Mouse (Mus musculus): ENCODE measurements around the gene Ubfd1. TPM values are rescaled to one million over a fixed set of nuclear protein-coding genes. Genes with fewer than 3 reads are reported as not detected.
A peak's percentile ranks its signal among the peaks of the same experiment; 100 is the strongest.

The Ubfd1 gene
- polyA plus RNA-seq, 1 experiment from 2014 or later = 110 TPM

DNA sequence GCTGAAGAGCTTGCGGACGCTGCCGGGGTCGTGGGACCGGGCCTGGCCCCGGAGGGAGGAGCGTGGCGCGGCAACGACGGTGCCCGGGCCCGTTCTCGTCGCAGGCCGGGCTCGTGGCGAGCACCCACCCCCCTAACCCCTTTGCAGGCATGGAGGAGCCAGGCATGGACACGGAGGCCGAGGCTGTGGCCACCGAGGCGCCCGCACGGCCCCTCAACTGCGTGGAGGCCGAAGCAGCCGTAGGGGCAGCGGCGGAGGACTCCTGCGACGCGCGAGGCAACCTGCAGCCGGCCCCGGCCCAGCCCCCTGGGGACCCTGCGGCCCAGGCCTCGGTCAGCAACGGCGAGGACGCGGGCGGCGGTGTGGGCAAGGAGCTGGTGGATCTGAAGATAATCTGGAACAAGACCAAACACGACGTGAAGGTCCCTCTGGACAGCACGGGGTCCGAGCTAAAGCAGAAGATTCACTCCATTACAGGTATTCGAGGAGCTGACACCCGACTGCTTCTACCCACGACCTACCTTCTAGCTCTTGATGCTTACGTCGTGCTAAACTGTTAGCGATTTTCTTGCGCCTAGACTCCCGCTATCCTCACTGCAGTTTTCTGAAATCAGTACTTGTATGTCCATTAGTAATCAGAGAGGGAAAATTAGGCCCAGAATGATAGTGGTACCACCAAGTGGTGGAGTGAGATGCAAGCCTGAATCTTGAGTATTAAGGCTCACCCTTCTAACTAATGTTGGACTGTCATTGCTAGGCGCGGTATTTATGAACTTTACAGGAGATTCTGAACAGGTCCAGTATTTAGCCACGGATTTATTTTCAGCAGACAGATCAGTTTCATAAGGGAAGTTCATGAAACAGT lies 774 bp downstream of the Ubfd1 start:
- Histone ChIP-seq H3K36me3 (ENCODE audit: control insufficient read depth, insufficient read depth, low read length) (peaks cover 4% of the 10 kb centered on the region), H3K27ac (ENCODE audit: low read depth, low read length) (peak overlapping the region; percentile 89), H3K27me3 (ENCODE audit: control insufficient read depth, insufficient read depth, low read length) (no peaks in the 10 kb centered on the region), H3K9ac (ENCODE audit: low read length) (peak overlapping the region; percentile 98), H3K9me3 (ENCODE audit: control insufficient read depth, low read length) (no peaks in the 10 kb centered on the region), H3K4me1 (ENCODE audit: control insufficient read depth, insufficient read depth, low read length) (peaks cover 13% of the 10 kb centered on the region), H3K4me3 (ENCODE audit: low read depth, low read length) (peak overlapping the region; percentile 100), H3K4me2 (ENCODE audit: low read depth) (peak overlapping the region; percentile 82)
- 2% methylated on average over 50 of the region's 58 CpGs for WGBS
- ATAC-seq (ENCODE audit: insufficient read depth, low FRiP score, low TSS enrichment) = peak; percentile 46
- peak; percentile 33 for DNase-seq (ENCODE audit: low spot score)

DNA sequence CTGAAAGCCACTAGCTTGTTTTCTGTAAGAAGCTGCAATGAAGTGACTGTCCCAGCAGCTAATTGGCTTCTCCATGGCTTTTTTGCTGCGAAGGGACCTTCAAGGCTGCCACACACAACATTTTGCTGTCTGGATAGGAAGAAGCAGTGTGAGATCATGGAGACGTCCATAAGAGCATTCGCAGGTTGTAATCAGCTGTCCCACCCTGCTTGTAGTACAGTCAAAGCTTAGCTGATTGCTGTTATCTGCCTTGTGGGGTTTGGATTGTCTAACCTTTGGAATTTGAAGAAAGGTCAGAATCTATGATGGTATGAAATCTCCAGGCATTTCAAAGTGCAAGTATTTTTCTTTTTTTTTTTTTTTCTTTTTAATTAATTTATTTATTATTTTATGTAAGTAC lies 7.4 kb downstream of the Ubfd1 start:
- DNase-seq (ENCODE audit: low spot score) (no peak), ATAC-seq (ENCODE audit: insufficient read depth, low FRiP score, low TSS enrichment) (no peak)
- no peak overlapping the region for H3K9ac ChIP-seq (ENCODE audit: low read length)
- no peaks in the 10 kb centered on the region for H3K4me1 ChIP-seq (ENCODE audit: control insufficient read depth, insufficient read depth, low read length)
- no peaks in the 10 kb centered on the region for H3K9me3 ChIP-seq (ENCODE audit: control insufficient read depth, low read length)
- H3K27ac ChIP-seq (ENCODE audit: low read depth, low read length) = no peak overlapping the region
- H3K4me2 ChIP-seq (ENCODE audit: low read depth) = no peak overlapping the region
- WGBS = 81% methylated on average over 3 of the region's 3 CpGs
- H3K27me3 ChIP-seq (ENCODE audit: control insufficient read depth, insufficient read depth, low read length) = no peaks in the 10 kb centered on the region
- peaks cover 18% of the 10 kb centered on the region for H3K36me3 ChIP-seq (ENCODE audit: control insufficient read depth, insufficient read depth, low read length)
- no peak overlapping the region for H3K4me3 ChIP-seq (ENCODE audit: low read depth, low read length)

- Histone ChIP-seq H3K4me3 (ENCODE audit: low read depth, low read length) (no peak overlapping the region), H3K4me1 (ENCODE audit: control insufficient read depth, insufficient read depth, low read length) (no peaks in the 10 kb centered on the region), H3K9ac (ENCODE audit: low read length) (no peak overlapping the region), H3K27ac (ENCODE audit: low read depth, low read length) (no peak overlapping the region), H3K27me3 (ENCODE audit: control insufficient read depth, insufficient read depth, low read length) (no peaks in the 10 kb centered on the region), H3K36me3 (ENCODE audit: control insufficient read depth, insufficient read depth, low read length) (peaks cover 17% of the 10 kb centered on the region), H3K9me3 (ENCODE audit: control insufficient read depth, low read length) (no peaks in the 10 kb centered on the region), H3K4me2 (ENCODE audit: low read depth) (no peak overlapping the region)
- no peak for DNase-seq (ENCODE audit: low spot score)
- WGBS = 95% methylated on average over 8 of the region's 8 CpGs
- no peak for ATAC-seq (ENCODE audit: insufficient read depth, low FRiP score, low TSS enrichment)
Observed at GRCm38 (mm10) chr7:122079798-122080554, 13.0 kb downstream of the Ubfd1 start.

DNA sequence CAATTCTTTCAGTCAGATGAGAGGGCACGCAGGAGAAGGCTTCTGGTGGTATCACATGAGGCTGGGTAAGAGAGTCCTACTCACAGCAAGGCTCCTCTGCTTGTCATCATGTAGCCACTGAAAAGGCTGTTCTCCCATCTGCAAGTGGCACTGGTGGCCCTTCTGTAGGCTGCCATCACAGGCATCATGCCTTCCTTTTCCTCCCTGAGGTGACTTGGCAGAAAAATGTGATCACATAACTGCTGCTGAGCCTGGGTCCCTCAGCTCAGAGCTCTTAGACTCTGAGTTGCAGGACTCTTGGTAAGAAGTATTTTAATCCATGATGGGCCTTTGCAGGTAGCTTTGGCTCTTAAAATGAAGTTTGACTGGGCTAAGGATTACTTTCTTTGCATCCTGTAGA lies 14.1 kb downstream of the Ubfd1 start:
- H3K9ac ChIP-seq (ENCODE audit: low read length) = no peak overlapping the region
- H3K36me3 ChIP-seq (ENCODE audit: control insufficient read depth, insufficient read depth, low read length) = peaks cover 11% of the 10 kb centered on the region
- H3K9me3 ChIP-seq (ENCODE audit: control insufficient read depth, low read length) = no peaks in the 10 kb centered on the region
- H3K27me3 ChIP-seq (ENCODE audit: control insufficient read depth, insufficient read depth, low read length) = no peaks in the 10 kb centered on the region
- ATAC-seq (ENCODE audit: insufficient read depth, low FRiP score, low TSS enrichment) (no peak), DNase-seq (ENCODE audit: low spot score) (no peak)
- H3K4me3 ChIP-seq (ENCODE audit: low read depth, low read length) = no peak overlapping the region
- no peak overlapping the region for H3K4me2 ChIP-seq (ENCODE audit: low read depth)
- no peaks in the 10 kb centered on the region for H3K4me1 ChIP-seq (ENCODE audit: control insufficient read depth, insufficient read depth, low read length)
- no peak overlapping the region for H3K27ac ChIP-seq (ENCODE audit: low read depth, low read length)
- 92% methylated on average over 1 of the region's 1 CpGs for WGBS

GRCm38 (mm10) chr7:122087195-122087982 lies 20.4 kb downstream of the Ubfd1 start:
- H3K9ac ChIP-seq (ENCODE audit: low read length) = no peak overlapping the region
- H3K27ac ChIP-seq (ENCODE audit: low read depth, low read length) = no peak overlapping the region
- no peaks in the 10 kb centered on the region for H3K9me3 ChIP-seq (ENCODE audit: control insufficient read depth, low read length)
- H3K4me3 ChIP-seq (ENCODE audit: low read depth, low read length) = no peak overlapping the region
- H3K27me3 ChIP-seq (ENCODE audit: control insufficient read depth, insufficient read depth, low read length) = no peaks in the 10 kb centered on the region
- no peak overlapping the region for H3K4me2 ChIP-seq (ENCODE audit: low read depth)
- WGBS = 95% methylated on average over 11 of the region's 11 CpGs
- ATAC-seq (ENCODE audit: insufficient read depth, low FRiP score, low TSS enrichment) (no peak), DNase-seq (ENCODE audit: low spot score) (no peak)
- no peaks in the 10 kb centered on the region for H3K4me1 ChIP-seq (ENCODE audit: control insufficient read depth, insufficient read depth, low read length)
- peaks cover 13% of the 10 kb centered on the region for H3K36me3 ChIP-seq (ENCODE audit: control insufficient read depth, insufficient read depth, low read length)

GRCm38 (mm10) chr7:122094564-122095330 lies 27.8 kb downstream of the Ubfd1 start:
- H3K4me2 ChIP-seq (ENCODE audit: low read depth) = no peak overlapping the region
- H3K9ac ChIP-seq (ENCODE audit: low read length) = no peak overlapping the region
- 95% methylated on average over 2 of the region's 2 CpGs for WGBS
- no peaks in the 10 kb centered on the region for H3K9me3 ChIP-seq (ENCODE audit: control insufficient read depth, low read length)
- no peak for DNase-seq (ENCODE audit: low spot score)
- ATAC-seq (ENCODE audit: insufficient read depth, low FRiP score, low TSS enrichment) = no peak
- H3K36me3 ChIP-seq (ENCODE audit: control insufficient read depth, insufficient read depth, low read length) = peaks cover 22% of the 10 kb centered on the region
- no peaks in the 10 kb centered on the region for H3K27me3 ChIP-seq (ENCODE audit: control insufficient read depth, insufficient read depth, low read length)
- H3K4me1 ChIP-seq (ENCODE audit: control insufficient read depth, insufficient read depth, low read length) = no peaks in the 10 kb centered on the region
- no peak overlapping the region for H3K27ac ChIP-seq (ENCODE audit: low read depth, low read length)
- H3K4me3 ChIP-seq (ENCODE audit: low read depth, low read length) = no peak overlapping the region

DNA sequence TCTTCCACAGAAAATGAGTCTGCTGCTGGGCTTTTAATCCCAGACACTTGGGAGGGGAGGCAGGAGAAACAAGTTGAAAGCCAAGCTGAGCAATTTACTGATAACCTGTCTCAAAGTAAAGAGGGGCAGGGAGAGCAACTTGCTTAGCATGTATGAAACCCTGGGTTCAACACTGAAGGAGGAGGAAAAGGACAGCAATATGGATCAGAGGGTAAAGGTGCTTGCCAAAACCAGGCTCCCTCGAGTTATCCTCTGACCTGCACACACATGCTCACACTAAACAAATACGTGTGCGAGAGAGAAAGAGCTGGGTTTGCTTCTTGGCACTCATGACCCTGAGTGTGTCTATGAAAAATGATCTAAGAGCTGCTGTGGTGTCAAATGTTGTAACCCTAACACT lies 31.0 kb downstream of the Ubfd1 start:
- H3K36me3 ChIP-seq (ENCODE audit: control insufficient read depth, insufficient read depth, low read length) = peaks cover 12% of the 10 kb centered on the region
- H3K4me2 ChIP-seq (ENCODE audit: low read depth) = no peak overlapping the region
- ATAC-seq (ENCODE audit: insufficient read depth, low FRiP score, low TSS enrichment) = no peak
- H3K4me1 ChIP-seq (ENCODE audit: control insufficient read depth, insufficient read depth, low read length) = peaks cover 4% of the 10 kb centered on the region; the same call in 1 of the 2 replicates
- H3K9me3 ChIP-seq (ENCODE audit: control insufficient read depth, low read length) = no peaks in the 10 kb centered on the region
- DNase-seq (ENCODE audit: low spot score) = no peak
- H3K27ac ChIP-seq (ENCODE audit: low read depth, low read length) = no peak overlapping the region
- H3K4me3 ChIP-seq (ENCODE audit: low read depth, low read length) = no peak overlapping the region
- H3K9ac ChIP-seq (ENCODE audit: low read length) = no peak overlapping the region
- 97% methylated on average over 3 of the region's 3 CpGs for WGBS
- no peaks in the 10 kb centered on the region for H3K27me3 ChIP-seq (ENCODE audit: control insufficient read depth, insufficient read depth, low read length)

- Histone ChIP-seq H3K36me3 (ENCODE audit: control insufficient read depth, insufficient read depth, low read length) (peaks cover 11% of the 10 kb centered on the region), H3K4me1 (ENCODE audit: control insufficient read depth, insufficient read depth, low read length) (peaks cover 4% of the 10 kb centered on the region; the same call in 1 of the 2 replicates), H3K9ac (ENCODE audit: low read length) (no peak overlapping the region), H3K4me3 (ENCODE audit: low read depth, low read length) (no peak overlapping the region), H3K4me2 (ENCODE audit: low read depth) (no peak overlapping the region), H3K9me3 (ENCODE audit: control insufficient read depth, low read length) (no peaks in the 10 kb centered on the region), H3K27ac (ENCODE audit: low read depth, low read length) (no peak overlapping the region), H3K27me3 (ENCODE audit: control insufficient read depth, insufficient read depth, low read length) (no peaks in the 10 kb centered on the region)
- peak; percentile 27 for DNase-seq (ENCODE audit: low spot score)
- no peak for ATAC-seq (ENCODE audit: insufficient read depth, low FRiP score, low TSS enrichment)
- WGBS = 78% methylated on average over 4 of the region's 4 CpGs
Observed at GRCm38 (mm10) chr7:122099222-122099621, 32.2 kb downstream of the Ubfd1 start.
